Mouse (Mus musculus) brain, embryonic 14.5 days (tissue): ENCODE measurements around the gene Rhod.

ENCODE experiments used
- CTCF ChIP-seq: fragments of 200-500 bp; IDR thresholded peaks from 2 replicates; pipeline ENCODE4 v1.5.1; 2012; ENCODE audit warnings: inconsistent platforms, mild to moderate bottlenecking, moderate library complexity, borderline replicate concordance; ENCODE audit not compliant: insufficient read depth, insufficient read length; ENCODE audit errors: extremely low read depth
- POLR2A ChIP-seq: fragments of 200-500 bp; IDR thresholded peaks from 2 replicates; pipeline ENCODE4 v1.6.1; 2012; ENCODE audit warnings: mild to moderate bottlenecking, inconsistent platforms, borderline replicate concordance; ENCODE audit not compliant: poor library complexity, insufficient read depth, insufficient read length, severe bottlenecking; ENCODE audit errors: extremely low read depth

DNA sequence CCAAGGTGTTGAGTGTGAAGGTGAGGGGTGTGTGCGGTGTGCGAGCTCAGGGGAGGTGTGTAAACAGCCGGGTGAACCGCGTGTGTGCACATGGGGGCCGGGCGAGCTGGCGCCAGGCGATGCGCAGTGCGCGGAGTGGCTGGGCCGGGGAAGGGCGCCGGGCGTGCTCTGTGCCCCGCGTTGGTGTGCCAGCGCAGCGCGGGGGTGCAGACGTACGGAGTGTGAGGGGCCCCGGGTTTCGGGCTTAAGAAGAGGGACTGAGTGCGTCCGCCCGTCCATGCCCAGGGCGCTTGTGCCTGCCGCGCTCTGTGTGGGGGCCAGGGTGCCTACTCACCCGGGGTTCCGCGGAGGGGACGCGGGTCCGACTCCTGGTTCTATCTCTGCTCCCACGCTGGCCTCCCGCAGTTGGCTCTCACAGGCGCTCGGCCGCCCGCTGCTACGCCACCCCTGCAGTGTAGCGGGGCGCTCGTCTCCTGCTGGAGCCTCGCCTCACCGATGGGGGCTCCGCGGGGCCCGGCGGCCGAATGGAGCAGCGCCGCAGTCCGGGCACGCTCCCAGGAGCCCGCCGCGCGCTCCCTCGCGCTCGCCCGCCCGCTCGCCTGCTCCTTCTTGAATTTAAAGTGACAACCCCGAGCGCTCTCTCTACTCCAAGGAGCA, 37.5 kb upstream of the Rhod start:
- 0 out of 2 replicates have a peak, but pooled peaks have one; percentile 4 for TF ChIP-seq CTCF
- no peak for TF ChIP-seq POLR2A
